Mouse (Mus musculus): ENCODE results near the gene Cntnap1.

The Cntnap1 gene

GRCm38 (mm10) chr11:101182771-101183517, 12.6 kb downstream of the Cntnap1 start:
- no peak for DNase-seq (ENCODE audit: low spot score in 2 of 2)

GRCm38 (mm10) chr11:101184984-101185383, 14.7 kb downstream of the Cntnap1 start:
- DNase-seq (ENCODE audit: low spot score in 2 of 2) = no peak

GRCm38 (mm10) chr11:101185441-101185840, 15.1 kb downstream of the Cntnap1 start:
- no peak for DNase-seq (ENCODE audit: low spot score in 2 of 2)

GRCm38 (mm10) chr11:101186526-101187247, 16.4 kb downstream of the Cntnap1 start:
- no peak for DNase-seq (ENCODE audit: low spot score in 2 of 2)

- DNase-seq (ENCODE audit: low spot score in 2 of 2) = no peak
Observed at GRCm38 (mm10) chr11:101187541-101187940, 17.2 kb downstream of the Cntnap1 start.

GRCm38 (mm10) chr11:101188166-101188805, 18.0 kb downstream of the Cntnap1 start:
- peak in 1 of 2 experiments; percentile 66 for DNase-seq (ENCODE audit: low spot score in 2 of 2)

GRCm38 (mm10) chr11:101189495-101190180, 19.3 kb downstream of the Cntnap1 start:
- DNase-seq (ENCODE audit: low spot score in 2 of 2) = peak; percentile 79 to 82

GRCm38 (mm10) chr11:101190181-101190912, 20.0 kb downstream of the Cntnap1 start:
- no peak for DNase-seq (ENCODE audit: low spot score in 2 of 2)

GRCm38 (mm10) chr11:101190913-101191907, 20.9 kb downstream of the Cntnap1 start:
- DNase-seq (ENCODE audit: low spot score in 2 of 2) = no peak

GRCm38 (mm10) chr11:101191919-101192470, 21.7 kb downstream of the Cntnap1 start:
- no peak for DNase-seq (ENCODE audit: low spot score in 2 of 2)

GRCm38 (mm10) chr11:101192646-101193045, 22.3 kb downstream of the Cntnap1 start:
- DNase-seq (ENCODE audit: low spot score in 2 of 2) = no peak

GRCm38 (mm10) chr11:101193076-101193475, 22.8 kb downstream of the Cntnap1 start:
- DNase-seq (ENCODE audit: low spot score in 2 of 2) = no peak

GRCm38 (mm10) chr11:101194137-101194536, 23.8 kb downstream of the Cntnap1 start:
- no peak for DNase-seq (ENCODE audit: low spot score in 2 of 2)

GRCm38 (mm10) chr11:101194643-101195042, 24.3 kb downstream of the Cntnap1 start:
- no peak for DNase-seq (ENCODE audit: low spot score in 2 of 2)

GRCm38 (mm10) chr11:101195101-101195500, 24.8 kb downstream of the Cntnap1 start:
- DNase-seq (ENCODE audit: low spot score in 2 of 2) = no peak

GRCm38 (mm10) chr11:101195571-101195970, 25.2 kb downstream of the Cntnap1 start:
- no peak for DNase-seq (ENCODE audit: low spot score in 2 of 2)

GRCm38 (mm10) chr11:101196175-101196574, 25.9 kb downstream of the Cntnap1 start:
- DNase-seq (ENCODE audit: low spot score in 2 of 2) = no peak

GRCm38 (mm10) chr11:101199555-101199954, 29.2 kb downstream of the Cntnap1 start:
- DNase-seq (ENCODE audit: low spot score in 2 of 2) = no peak

GRCm38 (mm10) chr11:101200986-101201385, 30.7 kb downstream of the Cntnap1 start:
- no peak for DNase-seq (ENCODE audit: low spot score in 2 of 2)

GRCm38 (mm10) chr11:101211970-101212369, 41.6 kb downstream of the Cntnap1 start:
- no peak for DNase-seq (ENCODE audit: low spot score in 2 of 2)

All from urinary bladder, postnatal 4 days (tissue).